Mouse (Mus musculus) embryonic facial prominence, embryonic 13.5 days (tissue): ENCODE results near the gene Ralgapa2. TPM values are rescaled to one million over a fixed set of nuclear protein-coding genes. Genes with fewer than 3 reads are reported as not detected.
A peak's percentile ranks its signal among the peaks of the same experiment; 100 is the strongest.
"Not testable (repeated sequence)": the region's sequence is repeated elsewhere in the genome, so short reads cannot be mapped to it uniquely, and the experiment has no call there.

ENCODE experiments used
- ATAC-seq: fragments of 200-750 bp; cut with Nextera tagmentation; 2 replicates; pipeline ENCODE4 v1.8.0; 2017; ENCODE audit warnings: low read depth; ENCODE audit not compliant: insufficient number of reproducible peaks, insufficient read depth, low FRiP score, low TSS enrichment
- H3K27ac ChIP-seq: fragments of 300-500 bp; sonication (generic); 2 replicates; pipeline ENCODE4 v1.5.1; 2015; ENCODE audit warnings: moderate library complexity, mild to moderate bottlenecking, inconsistent platforms
- H3K27me3 ChIP-seq: fragments of 300-500 bp; sonication (generic); 2 replicates; pipeline ENCODE4 v1.6.1; 2015; ENCODE audit warnings: mild to moderate bottlenecking, inconsistent platforms
- H3K36me3 ChIP-seq: fragments of 300-500 bp; sonication (generic); 2 replicates; pipeline ENCODE4 v1.6.1; 2015; ENCODE audit warnings: mild to moderate bottlenecking, inconsistent platforms
- H3K4me1 ChIP-seq: fragments of 300-500 bp; sonication (generic); 2 replicates; pipeline ENCODE4 v1.6.1; 2015; ENCODE audit warnings: inconsistent platforms
- H3K4me2 ChIP-seq: fragments of 300-500 bp; sonication (generic); 2 replicates; pipeline ENCODE4 v1.6.1; 2015; ENCODE audit warnings: moderate library complexity, mild to moderate bottlenecking, inconsistent platforms
- H3K4me3 ChIP-seq: fragments of 300-500 bp; sonication (generic); 2 replicates; pipeline ENCODE4 v1.5.1; 2015; ENCODE audit warnings: mild to moderate bottlenecking, inconsistent platforms
- H3K9ac ChIP-seq: fragments of 300-500 bp; sonication (generic); 2 replicates; pipeline ENCODE4 v1.6.1; 2015; ENCODE audit warnings: mild to moderate bottlenecking, inconsistent platforms
- H3K9me3 ChIP-seq: fragments of 300-500 bp; sonication (generic); 2 replicates; pipeline ENCODE4 v1.6.1; 2016; ENCODE audit warnings: inconsistent platforms
- WGBS: fragments of 180-500 bp; shearing (Covaris S2); methylation state at CpG from one replicate; pipeline ENCODE4 v1.1.7; 2015; ENCODE audit warnings: mixed read lengths; 5-methylcytosine and 5-hydroxymethylcytosine counted together
- polyA plus RNA-seq: library from polyadenylated mRNA; unstranded; fragments of >200 nt; fragmentation: Nextera tagmentation; extraction: Ambion mirVana; gene quantifications from 2 replicates; pipeline ENCODE4 v1.2.1, GENCODE M21; 2015

Gene Ralgapa2
- polyA plus RNA-seq, 1 experiment from 2014 or later: 8.1 TPM

- WGBS: 72% methylated on average over 2 of the region's 2 CpGs
- H3K9ac ChIP-seq: no peak overlapping the region
- no peak for ATAC-seq
- H3K4me2 ChIP-seq: no peak overlapping the region
- no peaks in the 10 kb centered on the region for H3K9me3 ChIP-seq
- no peak overlapping the region for H3K27ac ChIP-seq
- H3K4me3 ChIP-seq: no peak overlapping the region
- H3K27me3 ChIP-seq: no peaks in the 10 kb centered on the region
- no peaks in the 10 kb centered on the region for H3K36me3 ChIP-seq
- peaks cover 3% of the 10 kb centered on the region; the same call in 1 of the 2 replicates for H3K4me1 ChIP-seq
These were observed 43.2 kb downstream of the Ralgapa2 start for GRCm38 (mm10) chr2:146468898-146469297.

GRCm38 (mm10) chr2:146468016-146468415 lies 44.1 kb downstream of the Ralgapa2 start:
- Histone ChIP-seq H3K9ac (no peak overlapping the region), H3K4me1 (peaks cover 3% of the 10 kb centered on the region; the same call in 1 of the 2 replicates), H3K4me3 (no peak overlapping the region), H3K36me3 (no peaks in the 10 kb centered on the region), H3K4me2 (no peak overlapping the region), H3K27me3 (no peaks in the 10 kb centered on the region), H3K27ac (no peak overlapping the region), H3K9me3 (no peaks in the 10 kb centered on the region)
- 91% methylated on average over 4 of the region's 4 CpGs for WGBS
- no peak for ATAC-seq

GRCm38 (mm10) chr2:146466811-146467210 lies 45.3 kb downstream of the Ralgapa2 start:
- H3K9me3 ChIP-seq, H3K4me2 ChIP-seq, H3K9ac ChIP-seq, H3K4me3 ChIP-seq, H3K36me3 ChIP-seq, ATAC-seq, H3K27ac ChIP-seq, H3K27me3 ChIP-seq, H3K4me1 ChIP-seq: not testable (repeated sequence)
- WGBS: 78% methylated on average over 3 of the region's 3 CpGs

- Histone ChIP-seq H3K4me2 (no peak overlapping the region), H3K36me3 (no peaks in the 10 kb centered on the region), H3K4me3 (no peak overlapping the region), H3K27me3 (no peaks in the 10 kb centered on the region), H3K9me3 (no peaks in the 10 kb centered on the region), H3K4me1 (no peaks in the 10 kb centered on the region), H3K9ac (no peak overlapping the region), H3K27ac (no peak overlapping the region)
- no peak for ATAC-seq
- WGBS: 81% methylated on average over 2 of the region's 2 CpGs
These were observed 54.6 kb downstream of the Ralgapa2 start for GRCm38 (mm10) chr2:146457494-146457893.

- H3K9ac ChIP-seq: no peak overlapping the region
- H3K4me1 ChIP-seq: no peaks in the 10 kb centered on the region
- 82% methylated on average over 7 of the region's 7 CpGs for WGBS
- no peak overlapping the region for H3K4me3 ChIP-seq
- H3K27ac ChIP-seq: no peak overlapping the region
- H3K4me2 ChIP-seq: no peak overlapping the region
- no peaks in the 10 kb centered on the region for H3K36me3 ChIP-seq
- no peaks in the 10 kb centered on the region for H3K27me3 ChIP-seq
- H3K9me3 ChIP-seq: no peaks in the 10 kb centered on the region
- no peak for ATAC-seq
These were observed 55.5 kb downstream of the Ralgapa2 start for GRCm38 (mm10) chr2:146456612-146457011.

- H3K4me3 ChIP-seq: no peak overlapping the region
- H3K4me2 ChIP-seq: no peak overlapping the region
- no peak overlapping the region for H3K9ac ChIP-seq
- ATAC-seq: no peak
- H3K27ac ChIP-seq: no peak overlapping the region
- H3K27me3 ChIP-seq: no peaks in the 10 kb centered on the region
- no peaks in the 10 kb centered on the region for H3K36me3 ChIP-seq
- no peaks in the 10 kb centered on the region for H3K9me3 ChIP-seq
- H3K4me1 ChIP-seq: no peaks in the 10 kb centered on the region
- 85% methylated on average over 4 of the region's 4 CpGs for WGBS
These were observed 56.1 kb downstream of the Ralgapa2 start for GRCm38 (mm10) chr2:146456062-146456461.

GRCm38 (mm10) chr2:146444009-146444408 lies 68.1 kb downstream of the Ralgapa2 start:
- ATAC-seq: 0 out of 2 replicates have a peak, but pooled peaks have one; percentile 6
- Histone ChIP-seq H3K9me3 (no peaks in the 10 kb centered on the region), H3K9ac (no peak overlapping the region), H3K4me1 (no peaks in the 10 kb centered on the region), H3K27me3 (no peaks in the 10 kb centered on the region), H3K36me3 (no peaks in the 10 kb centered on the region), H3K4me2 (no peak overlapping the region), H3K27ac (no peak overlapping the region), H3K4me3 (no peak overlapping the region)
- WGBS: 68% methylated on average over 3 of the region's 3 CpGs

GRCm38 (mm10) chr2:146443291-146443875 lies 68.8 kb downstream of the Ralgapa2 start:
- H3K9me3 ChIP-seq: no peaks in the 10 kb centered on the region
- no peak overlapping the region for H3K9ac ChIP-seq
- H3K4me3 ChIP-seq: no peak overlapping the region
- ATAC-seq: 0 out of 2 replicates have a peak, but pooled peaks have one; percentile 10
- WGBS: 87% methylated on average over 9 of the region's 9 CpGs
- H3K4me2 ChIP-seq: no peak overlapping the region
- no peaks in the 10 kb centered on the region for H3K27me3 ChIP-seq
- no peaks in the 10 kb centered on the region for H3K36me3 ChIP-seq
- H3K27ac ChIP-seq: no peak overlapping the region
- no peaks in the 10 kb centered on the region for H3K4me1 ChIP-seq

GRCm38 (mm10) chr2:146441711-146442110 lies 70.4 kb downstream of the Ralgapa2 start:
- Histone ChIP-seq H3K4me2 (no peak overlapping the region), H3K9ac (no peak overlapping the region), H3K36me3 (no peaks in the 10 kb centered on the region), H3K27ac (no peak overlapping the region), H3K4me3 (no peak overlapping the region), H3K4me1 (no peaks in the 10 kb centered on the region), H3K27me3 (no peaks in the 10 kb centered on the region), H3K9me3 (no peaks in the 10 kb centered on the region)
- 92% methylated on average over 4 of the region's 4 CpGs for WGBS
- ATAC-seq: no peak

GRCm38 (mm10) chr2:146428751-146429150 lies 83.4 kb downstream of the Ralgapa2 start:
- ATAC-seq: no peak
- Histone ChIP-seq H3K4me1 (no peaks in the 10 kb centered on the region), H3K27me3 (no peaks in the 10 kb centered on the region), H3K9me3 (no peaks in the 10 kb centered on the region), H3K27ac (no peak overlapping the region), H3K9ac (no peak overlapping the region), H3K4me2 (no peak overlapping the region), H3K4me3 (no peak overlapping the region), H3K36me3 (peaks cover 3% of the 10 kb centered on the region; the same call in 1 of the 2 replicates)
- 84% methylated on average over 3 of the region's 3 CpGs for WGBS

GRCm38 (mm10) chr2:146427380-146427779 lies 84.8 kb downstream of the Ralgapa2 start:
- ATAC-seq: no peak
- Histone ChIP-seq H3K9me3 (no peaks in the 10 kb centered on the region), H3K36me3 (peaks cover 3% of the 10 kb centered on the region; the same call in 1 of the 2 replicates), H3K4me2 (no peak overlapping the region), H3K4me1 (no peaks in the 10 kb centered on the region), H3K9ac (no peak overlapping the region), H3K27ac (no peak overlapping the region), H3K4me3 (no peak overlapping the region), H3K27me3 (no peaks in the 10 kb centered on the region)
- WGBS: 92% methylated on average over 3 of the region's 3 CpGs

- Histone ChIP-seq H3K27me3 (no peaks in the 10 kb centered on the region), H3K36me3 (peaks cover 3% of the 10 kb centered on the region; the same call in 1 of the 2 replicates), H3K4me3 (no peak overlapping the region), H3K27ac (no peak overlapping the region), H3K4me2 (no peak overlapping the region), H3K9ac (no peak overlapping the region), H3K4me1 (no peaks in the 10 kb centered on the region), H3K9me3 (no peaks in the 10 kb centered on the region)
- 94% methylated on average over 7 of the region's 7 CpGs for WGBS
- ATAC-seq: no peak
These were observed 85.8 kb downstream of the Ralgapa2 start for GRCm38 (mm10) chr2:146426321-146426720.
